Mouse (Mus musculus): ENCODE results near the gene Zfp653. TPM values are rescaled to one million over a fixed set of nuclear protein-coding genes. Genes with fewer than 3 reads are reported as not detected.

The Zfp653 gene
- polyA plus RNA-seq, 1 experiment from 2014 or later = 14.2 TPM

DNA sequence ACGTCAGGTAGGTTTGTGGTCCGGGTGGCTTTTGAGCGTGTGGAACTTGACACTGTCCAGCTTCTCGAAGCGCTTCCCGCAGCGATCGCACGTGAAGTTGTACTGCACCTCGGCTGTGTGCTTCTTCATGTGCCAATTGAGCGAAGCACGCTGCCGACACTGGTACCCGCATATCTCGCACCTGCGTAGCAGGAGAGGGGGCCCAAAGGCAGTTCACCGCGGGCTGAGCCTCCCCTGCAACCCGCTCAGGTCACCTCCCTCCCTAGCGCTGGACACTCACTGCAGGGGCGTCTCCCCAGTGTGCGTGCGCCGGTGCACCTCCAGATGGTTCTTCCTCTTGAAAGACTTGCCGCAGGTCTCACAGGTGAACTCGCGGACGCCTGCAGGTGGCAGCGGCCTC lies 15.5 kb downstream of the Zfp653 start:
- Histone ChIP-seq H3K4me3 (ENCODE audit: low read length) (no peak overlapping the region), H3K4me2 (replicated peaks; ENCODE audit: low read depth, low read length) (no peak overlapping the region), H3K4me1 (ENCODE audit: insufficient read depth, low read length) (peaks cover 18% of the 10 kb centered on the region), H3K27me3 (ENCODE audit: insufficient read depth, low read length) (peaks cover 47% of the 10 kb centered on the region), H3K27ac (ENCODE audit: low read length) (no peak overlapping the region), H3K36me3 (ENCODE audit: insufficient read depth, low read length) (peaks cover 21% of the 10 kb centered on the region), H3K9ac (replicated peaks; ENCODE audit: low read length) (no peak overlapping the region), H3K9me3 (ENCODE audit: low read length) (no peaks in the 10 kb centered on the region)
- 31% methylated on average over 29 of the region's 29 CpGs for WGBS
- no peak for ATAC-seq (ENCODE audit: low FRiP score, low TSS enrichment)

DNA sequence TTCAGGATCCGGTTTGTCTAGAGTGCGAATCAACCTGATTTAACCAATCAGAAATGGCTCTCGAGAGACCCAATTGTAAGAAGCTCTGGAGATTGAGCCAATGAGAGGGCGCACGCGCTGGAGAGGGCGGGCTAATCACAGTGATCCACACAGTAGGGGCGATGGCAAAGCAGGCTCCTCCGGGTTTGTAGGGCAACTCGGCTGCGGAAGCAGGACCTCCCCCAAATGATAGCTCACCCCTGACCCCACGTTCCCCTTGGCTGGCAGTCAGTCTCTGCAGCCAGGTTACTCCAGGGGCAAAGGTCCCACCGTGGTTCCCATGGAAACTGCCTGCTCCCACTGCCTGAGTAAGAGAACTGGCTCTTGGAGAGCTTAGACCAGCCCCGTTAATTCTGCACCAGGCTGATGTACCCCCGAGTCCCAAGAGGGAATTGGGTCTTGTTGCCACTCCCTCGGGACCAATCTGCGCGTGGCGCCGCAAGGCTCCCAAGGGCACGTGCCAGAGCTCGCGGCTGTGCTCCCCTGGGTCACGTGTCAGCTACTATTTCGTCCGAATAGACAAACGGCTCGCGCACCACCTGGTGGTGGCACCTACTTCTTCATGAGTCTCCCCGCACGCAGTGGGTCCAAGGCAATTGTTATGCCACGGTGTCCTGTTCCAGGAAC lies 16.6 kb downstream of the Zfp653 start:
- Histone ChIP-seq H3K4me1 (ENCODE audit: insufficient read depth, low read length) (peaks cover 23% of the 10 kb centered on the region), H3K4me2 (replicated peaks; ENCODE audit: low read depth, low read length) (peak overlapping the region; percentile 43), H3K9ac (replicated peaks; ENCODE audit: low read length) (no peak overlapping the region), H3K36me3 (ENCODE audit: insufficient read depth, low read length) (peaks cover 18% of the 10 kb centered on the region), H3K4me3 (ENCODE audit: low read length) (peak overlapping the region; percentile 3; the same call in 1 of the 2 replicates), H3K27ac (ENCODE audit: low read length) (no peak overlapping the region), H3K27me3 (ENCODE audit: insufficient read depth, low read length) (peaks cover 59% of the 10 kb centered on the region), H3K9me3 (ENCODE audit: low read length) (no peaks in the 10 kb centered on the region)
- ATAC-seq (ENCODE audit: low FRiP score, low TSS enrichment) = peak; percentile 39; the same call in 1 of the 2 replicates
- 2% methylated on average over 32 of the region's 32 CpGs for WGBS

- no peak for ATAC-seq (ENCODE audit: low FRiP score, low TSS enrichment)
- no peaks in the 10 kb centered on the region for H3K9me3 ChIP-seq (ENCODE audit: low read length)
- no peak overlapping the region for H3K4me3 ChIP-seq (ENCODE audit: low read length)
- peaks cover 67% of the 10 kb centered on the region for H3K27me3 ChIP-seq (ENCODE audit: insufficient read depth, low read length)
- no peak overlapping the region for H3K4me2 ChIP-seq (replicated peaks; ENCODE audit: low read depth, low read length)
- no peak overlapping the region for H3K27ac ChIP-seq (ENCODE audit: low read length)
- H3K4me1 ChIP-seq (ENCODE audit: insufficient read depth, low read length) = peaks cover 23% of the 10 kb centered on the region
- H3K36me3 ChIP-seq (ENCODE audit: insufficient read depth, low read length) = peaks cover 13% of the 10 kb centered on the region; the same call in 1 of the 2 replicates
- WGBS = 30% methylated on average over 6 of the region's 7 CpGs
- H3K9ac ChIP-seq (replicated peaks; ENCODE audit: low read length) = no peak overlapping the region
Observed at GRCm38 (mm10) chr9:22053657-22054056, 17.5 kb downstream of the Zfp653 start.

DNA sequence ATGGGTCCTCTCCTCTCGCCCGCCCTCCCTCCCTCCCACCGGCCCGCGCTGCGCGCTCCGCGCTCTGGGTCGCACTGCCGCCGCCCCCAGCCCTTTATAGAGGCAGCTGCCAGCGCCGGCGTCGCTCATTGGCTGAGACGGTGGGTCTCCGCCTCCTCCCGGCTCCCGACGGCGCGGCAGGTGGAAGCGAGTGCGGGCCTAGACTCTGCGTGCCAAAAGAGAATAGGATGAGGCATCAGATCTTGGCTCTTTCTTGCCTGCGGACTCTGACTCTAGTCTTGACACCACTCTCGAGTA lies 19.3 kb downstream of the Zfp653 start, which contains the start of gene Elavl3:
Gene Elavl3 (minus strand): TSS at position 66 of the 297 bp plus-strand sequence.
- no peaks in the 10 kb centered on the region for H3K9me3 ChIP-seq (ENCODE audit: low read length)
- no peak within 1 kb of the TSS for H3K27ac ChIP-seq (ENCODE audit: low read length)
- H3K4me1 ChIP-seq (ENCODE audit: insufficient read depth, low read length) = peaks cover 23% of the 10 kb centered on the region
- peak within 1 kb of the TSS; percentile 40 for H3K4me3 ChIP-seq (ENCODE audit: low read length)
- no peaks in the 10 kb centered on the region for H3K36me3 ChIP-seq (ENCODE audit: insufficient read depth, low read length)
- no peak within 1 kb of the TSS for H3K9ac ChIP-seq (replicated peaks; ENCODE audit: low read length)
- ATAC-seq (ENCODE audit: low FRiP score, low TSS enrichment) = no peak
- WGBS = 2% methylated on average over 18 of the region's 28 CpGs
- peaks cover 67% of the 10 kb centered on the region for H3K27me3 ChIP-seq (ENCODE audit: insufficient read depth, low read length)
- peak within 1 kb of the TSS; percentile 69 for H3K4me2 ChIP-seq (replicated peaks; ENCODE audit: low read depth, low read length)

- Histone ChIP-seq H3K4me2 (replicated peaks; ENCODE audit: low read depth, low read length) (peak overlapping the region; percentile 69), H3K36me3 (ENCODE audit: insufficient read depth, low read length) (no peaks in the 10 kb centered on the region), H3K4me1 (ENCODE audit: insufficient read depth, low read length) (peaks cover 23% of the 10 kb centered on the region), H3K4me3 (ENCODE audit: low read length) (peak overlapping the region; percentile 40), H3K9ac (replicated peaks; ENCODE audit: low read length) (no peak overlapping the region), H3K9me3 (ENCODE audit: low read length) (no peaks in the 10 kb centered on the region), H3K27ac (ENCODE audit: low read length) (no peak overlapping the region), H3K27me3 (ENCODE audit: insufficient read depth, low read length) (peaks cover 66% of the 10 kb centered on the region)
- no peak for ATAC-seq (ENCODE audit: low FRiP score, low TSS enrichment)
- under 1% methylated on average over 59 of the region's 67 CpGs for WGBS
Observed at GRCm38 (mm10) chr9:22051161-22051957, 19.8 kb downstream of the Zfp653 start.

GRCm38 (mm10) chr9:22050351-22050889 lies 20.8 kb downstream of the Zfp653 start:
- peak overlapping the region; percentile 69 for H3K4me2 ChIP-seq (replicated peaks; ENCODE audit: low read depth, low read length)
- H3K9ac ChIP-seq (replicated peaks; ENCODE audit: low read length) = no peak overlapping the region
- H3K9me3 ChIP-seq (ENCODE audit: low read length) = no peaks in the 10 kb centered on the region
- H3K36me3 ChIP-seq (ENCODE audit: insufficient read depth, low read length) = no peaks in the 10 kb centered on the region
- H3K27ac ChIP-seq (ENCODE audit: low read length) = no peak overlapping the region
- H3K4me1 ChIP-seq (ENCODE audit: insufficient read depth, low read length) = peaks cover 23% of the 10 kb centered on the region
- H3K4me3 ChIP-seq (ENCODE audit: low read length) = peak overlapping the region; percentile 40
- WGBS = 1% methylated on average over 32 of the region's 43 CpGs
- ATAC-seq (ENCODE audit: low FRiP score, low TSS enrichment) = peak; percentile 47; the same call in 1 of the 2 replicates
- H3K27me3 ChIP-seq (ENCODE audit: insufficient read depth, low read length) = peaks cover 60% of the 10 kb centered on the region

DNA sequence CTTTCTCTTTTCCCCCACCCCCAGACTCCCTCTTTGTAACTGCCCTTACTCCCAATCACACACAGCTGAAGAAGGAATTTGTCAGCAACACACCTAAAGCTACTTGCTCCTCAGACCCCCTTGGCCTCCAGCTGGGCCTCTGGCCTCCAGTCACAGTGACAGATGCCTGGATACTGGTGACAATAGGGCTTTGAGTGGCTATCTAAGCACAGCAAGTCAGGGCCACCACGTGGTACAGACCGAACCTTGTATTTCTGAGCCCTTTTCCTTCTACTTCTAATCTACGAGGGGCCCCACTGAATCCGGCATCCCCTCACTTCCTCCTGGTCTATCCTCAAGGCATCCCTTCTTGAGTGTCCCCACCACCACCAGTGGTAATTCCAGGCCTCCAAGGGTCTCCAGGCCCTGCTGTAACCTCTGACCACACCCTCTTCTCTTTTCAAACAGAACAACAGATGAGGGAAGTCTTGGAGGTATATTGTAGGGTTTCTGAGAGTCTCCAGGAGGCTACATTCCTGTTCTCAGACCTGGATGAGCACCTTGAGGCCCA lies 21.4 kb downstream of the Zfp653 start:
- H3K36me3 ChIP-seq (ENCODE audit: insufficient read depth, low read length) = no peaks in the 10 kb centered on the region
- peaks cover 55% of the 10 kb centered on the region for H3K27me3 ChIP-seq (ENCODE audit: insufficient read depth, low read length)
- H3K4me3 ChIP-seq (ENCODE audit: low read length) = no peak overlapping the region
- no peak overlapping the region for H3K4me2 ChIP-seq (replicated peaks; ENCODE audit: low read depth, low read length)
- no peak for ATAC-seq (ENCODE audit: low FRiP score, low TSS enrichment)
- H3K4me1 ChIP-seq (ENCODE audit: insufficient read depth, low read length) = peaks cover 23% of the 10 kb centered on the region
- H3K9me3 ChIP-seq (ENCODE audit: low read length) = no peaks in the 10 kb centered on the region
- H3K9ac ChIP-seq (replicated peaks; ENCODE audit: low read length) = no peak overlapping the region
- 65% methylated on average over 4 of the region's 4 CpGs for WGBS
- H3K27ac ChIP-seq (ENCODE audit: low read length) = no peak overlapping the region

DNA sequence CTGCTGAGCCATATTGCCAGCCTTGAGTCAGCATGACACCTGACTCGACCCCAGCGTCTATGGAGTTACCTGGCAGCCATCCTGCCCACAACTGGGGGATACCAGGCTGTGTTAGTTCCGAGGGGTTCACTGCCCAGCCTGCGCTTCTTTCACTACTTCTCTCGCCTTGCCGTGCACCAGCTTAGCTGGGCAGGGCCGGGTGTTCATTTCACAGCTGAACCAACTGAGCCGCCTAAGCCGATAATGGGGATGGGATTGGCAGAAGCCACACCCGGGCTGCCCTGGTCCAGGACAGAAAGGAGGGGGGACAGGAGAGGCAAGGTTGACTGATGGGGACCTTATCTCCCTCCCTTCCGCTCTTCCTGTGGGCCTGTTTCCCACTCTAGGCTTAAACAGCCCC lies 21.9 kb downstream of the Zfp653 start:
- H3K36me3 ChIP-seq (ENCODE audit: insufficient read depth, low read length) = no peaks in the 10 kb centered on the region
- peaks cover 18% of the 10 kb centered on the region for H3K4me1 ChIP-seq (ENCODE audit: insufficient read depth, low read length)
- peaks cover 51% of the 10 kb centered on the region for H3K27me3 ChIP-seq (ENCODE audit: insufficient read depth, low read length)
- H3K27ac ChIP-seq (ENCODE audit: low read length) = no peak overlapping the region
- no peak overlapping the region for H3K4me3 ChIP-seq (ENCODE audit: low read length)
- no peak overlapping the region for H3K4me2 ChIP-seq (replicated peaks; ENCODE audit: low read depth, low read length)
- ATAC-seq (ENCODE audit: low FRiP score, low TSS enrichment) = no peak
- H3K9me3 ChIP-seq (ENCODE audit: low read length) = no peaks in the 10 kb centered on the region
- H3K9ac ChIP-seq (replicated peaks; ENCODE audit: low read length) = no peak overlapping the region
- WGBS = 78% methylated on average over 11 of the region's 11 CpGs

GRCm38 (mm10) chr9:22047329-22047728 lies 23.8 kb downstream of the Zfp653 start:
- H3K27ac ChIP-seq (ENCODE audit: low read length) = no peak overlapping the region
- H3K27me3 ChIP-seq (ENCODE audit: insufficient read depth, low read length) = peaks cover 36% of the 10 kb centered on the region
- ATAC-seq (ENCODE audit: low FRiP score, low TSS enrichment) = no peak
- H3K4me1 ChIP-seq (ENCODE audit: insufficient read depth, low read length) = peaks cover 17% of the 10 kb centered on the region
- no peak overlapping the region for H3K4me3 ChIP-seq (ENCODE audit: low read length)
- H3K4me2 ChIP-seq (replicated peaks; ENCODE audit: low read depth, low read length) = no peak overlapping the region
- no peaks in the 10 kb centered on the region for H3K9me3 ChIP-seq (ENCODE audit: low read length)
- 47% methylated on average over 9 of the region's 9 CpGs for WGBS
- H3K9ac ChIP-seq (replicated peaks; ENCODE audit: low read length) = no peak overlapping the region
- no peaks in the 10 kb centered on the region for H3K36me3 ChIP-seq (ENCODE audit: insufficient read depth, low read length)
